Mouse (Mus musculus): ENCODE data around the gene Csf2. TPM values are rescaled to one million over a fixed set of nuclear protein-coding genes. Genes with fewer than 3 reads are reported as not detected.

Gene Csf2
- polyA plus RNA-seq, 1 experiment from 2014 or later = not detected

DNA sequence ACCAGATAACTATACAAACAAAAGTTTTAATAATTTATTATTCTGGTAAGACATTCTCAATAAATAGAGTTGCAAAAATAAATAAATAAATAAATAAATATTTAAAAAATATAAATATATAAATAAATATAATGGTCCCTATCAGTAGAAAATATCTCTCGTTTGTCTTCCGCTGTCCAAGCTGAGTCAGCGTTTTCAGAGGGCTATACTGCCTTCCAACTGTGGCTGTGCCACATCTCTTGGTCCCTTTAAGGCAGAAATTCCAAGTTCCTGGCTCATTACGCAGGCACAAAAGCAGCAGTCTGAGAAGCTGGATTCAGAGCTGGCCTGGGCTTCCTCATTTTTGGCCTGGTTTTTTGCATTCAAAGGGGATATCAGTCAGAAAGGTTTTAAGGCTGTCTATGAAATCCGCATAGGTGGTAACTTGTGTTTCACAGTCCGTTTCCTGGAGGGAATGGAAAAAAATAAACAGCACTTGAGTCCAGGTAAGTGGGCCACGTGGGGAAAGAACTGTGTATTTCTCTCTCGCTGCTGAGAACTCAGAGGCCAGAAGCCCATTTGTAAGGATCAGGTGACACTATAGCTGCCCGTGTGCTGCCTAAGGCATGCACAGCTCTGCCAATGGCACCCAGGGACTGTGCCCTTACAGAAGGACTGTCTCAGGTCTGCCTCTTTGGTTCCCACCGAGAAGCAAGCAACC, 2.1 kb downstream of the Csf2 start:
- Histone ChIP-seq H3K4me3 (ENCODE audit: low read depth, low read length) (no peak overlapping the region), H3K4me1 (ENCODE audit: control insufficient read depth, insufficient read depth, low read length) (no peaks in the 10 kb centered on the region), H3K9ac (replicated peaks; ENCODE audit: low read depth, low read length) (no peak overlapping the region), H3K27ac (ENCODE audit: low read depth, low read length) (no peak overlapping the region), H3K9me3 (ENCODE audit: control insufficient read depth, low read length) (no peaks in the 10 kb centered on the region), H3K36me3 (ENCODE audit: control insufficient read depth, insufficient read depth, low read length) (no peaks in the 10 kb centered on the region), H3K4me2 (ENCODE audit: low read depth, low read length) (no peak overlapping the region), H3K27me3 (ENCODE audit: control insufficient read depth, insufficient read depth, low read length) (no peaks in the 10 kb centered on the region)
- ATAC-seq (ENCODE audit: low read depth) = no peak
- WGBS = 82% methylated on average over 10 of the region's 10 CpGs

GRCm38 (mm10) chr11:54244465-54244864, 5.0 kb downstream of the Csf2 start:
- H3K4me1 ChIP-seq (ENCODE audit: control insufficient read depth, insufficient read depth, low read length) = no peaks in the 10 kb centered on the region
- H3K9me3 ChIP-seq (ENCODE audit: control insufficient read depth, low read length) = no peaks in the 10 kb centered on the region
- 80% methylated on average over 6 of the region's 6 CpGs for WGBS
- no peaks in the 10 kb centered on the region for H3K27me3 ChIP-seq (ENCODE audit: control insufficient read depth, insufficient read depth, low read length)
- H3K4me2 ChIP-seq (ENCODE audit: low read depth, low read length) = no peak overlapping the region
- no peak for ATAC-seq (ENCODE audit: low read depth)
- H3K9ac ChIP-seq (replicated peaks; ENCODE audit: low read depth, low read length) = no peak overlapping the region
- no peak overlapping the region for H3K4me3 ChIP-seq (ENCODE audit: low read depth, low read length)
- no peaks in the 10 kb centered on the region for H3K36me3 ChIP-seq (ENCODE audit: control insufficient read depth, insufficient read depth, low read length)
- no peak overlapping the region for H3K27ac ChIP-seq (ENCODE audit: low read depth, low read length)

DNA sequence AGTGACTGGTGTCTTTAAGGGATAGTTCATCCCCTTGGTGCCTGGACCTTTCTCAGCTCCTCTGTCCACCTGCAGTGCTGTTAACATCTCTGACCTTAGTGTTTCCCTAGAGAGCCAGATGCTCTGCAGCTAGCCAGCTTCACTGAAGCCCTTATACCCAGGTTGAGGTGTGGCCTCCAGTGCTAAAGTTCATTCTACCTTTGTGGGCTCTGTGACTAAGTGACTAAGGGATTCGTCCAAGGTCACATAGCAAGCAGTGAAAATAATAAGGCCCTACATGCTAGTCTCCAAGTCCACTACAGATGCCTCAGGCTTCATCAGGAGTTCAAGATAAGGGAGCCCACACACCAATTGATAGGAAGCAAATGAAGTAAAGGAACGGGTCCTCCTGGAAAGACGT, 7.0 kb downstream of the Csf2 start:
- Histone ChIP-seq H3K36me3 (ENCODE audit: control insufficient read depth, insufficient read depth, low read length) (no peaks in the 10 kb centered on the region), H3K9me3 (ENCODE audit: control insufficient read depth, low read length) (no peaks in the 10 kb centered on the region), H3K4me1 (ENCODE audit: control insufficient read depth, insufficient read depth, low read length) (no peaks in the 10 kb centered on the region), H3K9ac (replicated peaks; ENCODE audit: low read depth, low read length) (no peak overlapping the region), H3K27me3 (ENCODE audit: control insufficient read depth, insufficient read depth, low read length) (no peaks in the 10 kb centered on the region), H3K4me3 (ENCODE audit: low read depth, low read length) (no peak overlapping the region), H3K4me2 (ENCODE audit: low read depth, low read length) (no peak overlapping the region), H3K27ac (ENCODE audit: low read depth, low read length) (no peak overlapping the region)
- WGBS = 88% methylated on average over 3 of the region's 3 CpGs
- no peak for ATAC-seq (ENCODE audit: low read depth)

DNA sequence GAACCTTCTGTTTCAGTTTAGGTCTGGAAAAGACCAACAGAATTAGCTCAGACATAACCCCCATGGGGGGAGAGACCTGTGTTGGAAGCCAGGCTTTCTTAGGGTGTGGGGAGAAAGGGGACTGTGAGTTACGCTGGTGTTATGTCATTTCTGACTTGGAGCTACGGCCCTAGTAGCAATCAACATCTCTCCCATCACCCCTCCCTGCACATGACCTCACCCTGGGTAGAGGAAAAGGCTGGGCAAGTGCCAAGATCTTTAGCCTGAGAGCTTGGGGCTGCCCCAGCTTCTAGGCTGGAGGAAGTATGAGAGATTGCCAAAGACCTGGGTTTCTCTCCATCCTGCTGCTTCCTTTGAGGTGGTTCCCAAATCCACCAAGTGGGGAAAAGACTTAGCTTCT, 12.5 kb downstream of the Csf2 start:
- Histone ChIP-seq H3K4me3 (ENCODE audit: low read depth, low read length) (no peak overlapping the region), H3K9me3 (ENCODE audit: control insufficient read depth, low read length) (no peaks in the 10 kb centered on the region), H3K36me3 (ENCODE audit: control insufficient read depth, insufficient read depth, low read length) (no peaks in the 10 kb centered on the region), H3K4me2 (ENCODE audit: low read depth, low read length) (no peak overlapping the region), H3K27ac (ENCODE audit: low read depth, low read length) (no peak overlapping the region), H3K4me1 (ENCODE audit: control insufficient read depth, insufficient read depth, low read length) (no peaks in the 10 kb centered on the region), H3K9ac (replicated peaks; ENCODE audit: low read depth, low read length) (no peak overlapping the region), H3K27me3 (ENCODE audit: control insufficient read depth, insufficient read depth, low read length) (no peaks in the 10 kb centered on the region)
- WGBS = 62% methylated on average over 2 of the region's 2 CpGs
- ATAC-seq (ENCODE audit: low read depth) = no peak

DNA sequence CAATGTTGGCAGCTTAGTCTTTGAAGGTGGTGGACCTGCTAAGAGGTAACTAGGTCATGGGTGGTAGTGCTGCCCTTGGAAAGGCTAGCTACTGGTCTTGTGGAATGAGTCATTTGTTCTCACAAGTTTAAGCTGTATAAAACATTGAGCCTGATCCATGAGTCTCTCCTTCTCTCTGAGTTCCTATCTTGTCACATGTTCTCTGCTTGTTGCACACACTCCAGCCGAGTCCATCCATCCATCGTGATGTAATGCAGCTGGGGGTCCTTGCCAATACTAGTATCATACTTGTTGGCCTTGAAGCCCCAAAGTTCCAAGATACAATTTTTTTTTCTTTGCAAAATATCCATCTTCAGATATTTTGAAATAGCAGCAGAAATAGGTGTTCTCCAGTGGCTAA, 22.0 kb downstream of the Csf2 start:
- no peak overlapping the region for H3K9ac ChIP-seq (replicated peaks; ENCODE audit: low read depth, low read length)
- H3K4me3 ChIP-seq (ENCODE audit: low read depth, low read length) = no peak overlapping the region
- ATAC-seq (ENCODE audit: low read depth) = no peak
- no peaks in the 10 kb centered on the region for H3K36me3 ChIP-seq (ENCODE audit: control insufficient read depth, insufficient read depth, low read length)
- no peaks in the 10 kb centered on the region for H3K9me3 ChIP-seq (ENCODE audit: control insufficient read depth, low read length)
- H3K27me3 ChIP-seq (ENCODE audit: control insufficient read depth, insufficient read depth, low read length) = no peaks in the 10 kb centered on the region
- H3K4me1 ChIP-seq (ENCODE audit: control insufficient read depth, insufficient read depth, low read length) = no peaks in the 10 kb centered on the region
- no peak overlapping the region for H3K27ac ChIP-seq (ENCODE audit: low read depth, low read length)
- no peak overlapping the region for H3K4me2 ChIP-seq (ENCODE audit: low read depth, low read length)
- WGBS = 93% methylated on average over 2 of the region's 2 CpGs

GRCm38 (mm10) chr11:54224475-54224986, 24.9 kb downstream of the Csf2 start:
- WGBS = 93% methylated on average over 5 of the region's 5 CpGs
- Histone ChIP-seq H3K36me3 (ENCODE audit: control insufficient read depth, insufficient read depth, low read length) (no peaks in the 10 kb centered on the region), H3K4me2 (ENCODE audit: low read depth, low read length) (no peak overlapping the region), H3K27me3 (ENCODE audit: control insufficient read depth, insufficient read depth, low read length) (no peaks in the 10 kb centered on the region), H3K4me1 (ENCODE audit: control insufficient read depth, insufficient read depth, low read length) (no peaks in the 10 kb centered on the region), H3K9ac (replicated peaks; ENCODE audit: low read depth, low read length) (no peak overlapping the region), H3K27ac (ENCODE audit: low read depth, low read length) (no peak overlapping the region), H3K9me3 (ENCODE audit: control insufficient read depth, low read length) (no peaks in the 10 kb centered on the region), H3K4me3 (ENCODE audit: low read depth, low read length) (no peak overlapping the region)
- ATAC-seq (ENCODE audit: low read depth) = no peak

- no peak overlapping the region for H3K4me3 ChIP-seq (ENCODE audit: low read depth, low read length)
- ATAC-seq (ENCODE audit: low read depth) = no peak
- H3K27ac ChIP-seq (ENCODE audit: low read depth, low read length) = no peak overlapping the region
- H3K36me3 ChIP-seq (ENCODE audit: control insufficient read depth, insufficient read depth, low read length) = no peaks in the 10 kb centered on the region
- H3K27me3 ChIP-seq (ENCODE audit: control insufficient read depth, insufficient read depth, low read length) = no peaks in the 10 kb centered on the region
- no peaks in the 10 kb centered on the region for H3K9me3 ChIP-seq (ENCODE audit: control insufficient read depth, low read length)
- no peak overlapping the region for H3K9ac ChIP-seq (replicated peaks; ENCODE audit: low read depth, low read length)
- WGBS = 87% methylated on average over 9 of the region's 9 CpGs
- no peak overlapping the region for H3K4me2 ChIP-seq (ENCODE audit: low read depth, low read length)
- no peaks in the 10 kb centered on the region for H3K4me1 ChIP-seq (ENCODE audit: control insufficient read depth, insufficient read depth, low read length)
These were observed 25.6 kb downstream of the Csf2 start for GRCm38 (mm10) chr11:54223637-54224474.

- Histone ChIP-seq H3K36me3 (ENCODE audit: control insufficient read depth, insufficient read depth, low read length) (no peaks in the 10 kb centered on the region), H3K4me1 (ENCODE audit: control insufficient read depth, insufficient read depth, low read length) (no peaks in the 10 kb centered on the region), H3K9me3 (ENCODE audit: control insufficient read depth, low read length) (no peaks in the 10 kb centered on the region), H3K4me3 (ENCODE audit: low read depth, low read length) (no peak overlapping the region), H3K27ac (ENCODE audit: low read depth, low read length) (no peak overlapping the region), H3K9ac (replicated peaks; ENCODE audit: low read depth, low read length) (no peak overlapping the region), H3K27me3 (ENCODE audit: control insufficient read depth, insufficient read depth, low read length) (no peaks in the 10 kb centered on the region), H3K4me2 (ENCODE audit: low read depth, low read length) (no peak overlapping the region)
- WGBS = 73% methylated on average over 6 of the region's 6 CpGs
- ATAC-seq (ENCODE audit: low read depth) = no peak
These were observed 29.3 kb downstream of the Csf2 start for GRCm38 (mm10) chr11:54219903-54220740.

All from neural tube, embryonic 14.5 days (tissue).